Mouse (Mus musculus): ENCODE measurements around the gene Lama5. TPM values are rescaled to one million over a fixed set of nuclear protein-coding genes. Genes with fewer than 3 reads are reported as not detected.

Lama5 gene
- polyA plus RNA-seq, 1 experiment from 2014 or later: 65.1 TPM

DNA sequence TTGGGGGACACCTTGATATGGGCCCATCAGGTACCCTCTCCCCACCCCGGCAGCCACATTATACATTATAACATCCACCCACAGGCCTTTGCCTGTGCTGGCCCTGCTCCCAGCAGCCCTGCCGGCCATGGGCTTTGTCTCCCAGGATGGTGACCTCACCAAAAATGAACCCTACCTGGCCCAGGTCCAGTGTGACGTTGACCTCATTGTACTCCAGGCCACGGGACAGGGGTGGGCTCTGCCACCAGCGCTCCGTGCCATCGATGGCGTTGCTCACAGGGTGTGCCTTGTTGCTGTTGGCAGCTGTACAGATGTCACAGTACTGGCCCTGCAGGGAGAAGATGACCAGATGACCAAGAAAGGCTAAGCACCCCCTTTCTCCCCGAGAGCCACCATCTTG lies 4.6 kb downstream of the Lama5 start:
- Histone ChIP-seq H3K36me3 (ENCODE audit: control insufficient read depth, insufficient read depth, low read length) (no peaks in the 10 kb centered on the region), H3K4me3 (ENCODE audit: low read depth, low read length) (no peak overlapping the region), H3K9ac (ENCODE audit: low read length) (no peak overlapping the region), H3K4me1 (replicated peaks; ENCODE audit: control insufficient read depth, insufficient read depth, low read length) (peaks cover 48% of the 10 kb centered on the region), H3K9me3 (ENCODE audit: control insufficient read depth, low read length) (no peaks in the 10 kb centered on the region), H3K27ac (ENCODE audit: low read depth) (no peak overlapping the region), H3K4me2 (ENCODE audit: low read length) (no peak overlapping the region), H3K27me3 (replicated peaks; ENCODE audit: control insufficient read depth, insufficient read depth, low read length) (0 out of 2 replicates have a peak, but pooled peaks cover 3% of the 10 kb centered on the region)
- DNase-seq (ENCODE audit: low spot score): no peak
- no peak for ATAC-seq (replicated peaks; ENCODE audit: low FRiP score, low TSS enrichment, low read depth)
- WGBS: 96% methylated on average over 9 of the region's 9 CpGs

DNA sequence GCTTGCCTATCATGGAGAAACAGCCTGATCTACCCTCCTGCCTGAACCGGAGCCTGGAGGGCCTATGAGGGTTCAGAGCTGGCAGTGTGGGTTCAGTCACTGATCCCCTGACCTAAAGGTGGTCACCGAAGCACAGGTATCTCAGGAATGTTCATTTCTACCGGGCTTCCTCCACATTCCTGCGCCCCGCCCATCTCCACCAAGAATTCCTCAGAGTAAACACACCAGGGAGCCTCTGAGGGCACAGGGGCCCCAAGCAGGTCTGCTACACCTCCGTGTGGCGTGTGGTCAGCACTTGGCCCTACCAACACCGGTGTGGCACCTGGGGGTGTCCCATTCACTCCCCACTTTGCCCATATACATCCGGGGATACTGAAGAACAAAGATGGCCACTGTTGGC lies 5.5 kb downstream of the Lama5 start:
- ATAC-seq (replicated peaks; ENCODE audit: low FRiP score, low TSS enrichment, low read depth): 0 out of 2 replicates have a peak, but pooled peaks have one; percentile 17
- H3K9me3 ChIP-seq (ENCODE audit: control insufficient read depth, low read length): no peaks in the 10 kb centered on the region
- H3K4me3 ChIP-seq (ENCODE audit: low read depth, low read length): no peak overlapping the region
- no peak overlapping the region for H3K27ac ChIP-seq (ENCODE audit: low read depth)
- no peak overlapping the region for H3K4me2 ChIP-seq (ENCODE audit: low read length)
- 0 out of 2 replicates have a peak, but pooled peaks cover 3% of the 10 kb centered on the region for H3K27me3 ChIP-seq (replicated peaks; ENCODE audit: control insufficient read depth, insufficient read depth, low read length)
- 36% methylated on average over 9 of the region's 9 CpGs for WGBS
- H3K9ac ChIP-seq (ENCODE audit: low read length): no peak overlapping the region
- DNase-seq (ENCODE audit: low spot score): no peak
- H3K36me3 ChIP-seq (ENCODE audit: control insufficient read depth, insufficient read depth, low read length): no peaks in the 10 kb centered on the region
- H3K4me1 ChIP-seq (replicated peaks; ENCODE audit: control insufficient read depth, insufficient read depth, low read length): peaks cover 53% of the 10 kb centered on the region

DNA sequence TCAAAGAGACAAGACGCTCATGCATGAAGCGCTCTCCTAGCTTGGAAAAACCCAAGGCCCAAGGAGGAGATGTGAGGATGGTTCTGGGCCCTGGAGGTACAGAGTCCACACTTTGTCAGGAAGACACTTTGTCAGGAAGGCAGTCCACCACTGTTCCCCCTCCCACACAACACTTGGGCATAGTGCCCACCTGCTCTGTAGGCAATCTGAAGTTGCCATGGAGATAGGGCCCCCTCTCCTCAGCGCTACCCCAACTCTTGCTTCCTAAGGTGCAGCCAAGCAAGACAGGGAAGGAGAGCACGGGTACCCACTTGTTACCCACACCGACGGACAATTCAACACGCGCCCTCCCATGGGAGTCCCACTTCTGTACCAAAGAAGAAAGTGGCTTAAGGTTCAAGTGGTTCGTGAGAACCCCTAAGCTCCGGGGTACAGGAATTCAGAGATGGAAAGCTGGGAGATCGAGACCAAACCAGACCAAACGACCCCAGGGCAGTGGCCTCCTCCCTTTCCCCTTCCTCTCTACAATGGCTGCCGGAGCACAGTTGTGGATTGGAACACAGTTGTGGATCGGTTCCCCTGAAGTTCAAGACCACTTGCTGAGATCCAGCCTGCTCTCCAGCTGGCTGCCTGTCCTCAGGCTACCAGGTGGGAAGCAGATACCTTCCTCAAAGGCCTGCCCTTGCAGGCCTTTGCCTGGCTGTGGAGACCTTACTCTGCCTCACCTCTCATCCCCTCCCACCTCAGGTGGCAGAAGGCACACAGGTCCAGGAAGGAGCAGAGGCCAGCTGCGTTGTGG lies 6.3 kb downstream of the Lama5 start:
- H3K4me3 ChIP-seq (ENCODE audit: low read depth, low read length): no peak overlapping the region
- H3K27ac ChIP-seq (ENCODE audit: low read depth): peak overlapping the region; percentile 47; the same call in 1 of the 2 replicates
- H3K36me3 ChIP-seq (ENCODE audit: control insufficient read depth, insufficient read depth, low read length): no peaks in the 10 kb centered on the region
- peaks cover 62% of the 10 kb centered on the region for H3K4me1 ChIP-seq (replicated peaks; ENCODE audit: control insufficient read depth, insufficient read depth, low read length)
- DNase-seq (ENCODE audit: low spot score) (no peak), ATAC-seq (replicated peaks; ENCODE audit: low FRiP score, low TSS enrichment, low read depth) (no peak)
- no peaks in the 10 kb centered on the region for H3K27me3 ChIP-seq (replicated peaks; ENCODE audit: control insufficient read depth, insufficient read depth, low read length)
- WGBS: 80% methylated on average over 15 of the region's 15 CpGs
- H3K9me3 ChIP-seq (ENCODE audit: control insufficient read depth, low read length): no peaks in the 10 kb centered on the region
- H3K9ac ChIP-seq (ENCODE audit: low read length): no peak overlapping the region
- no peak overlapping the region for H3K4me2 ChIP-seq (ENCODE audit: low read length)

GRCm38 (mm10) chr2:180218677-180219076 lies 7.0 kb downstream of the Lama5 start:
- Histone ChIP-seq H3K27ac (ENCODE audit: low read depth) (peak overlapping the region; percentile 47; the same call in 1 of the 2 replicates), H3K36me3 (ENCODE audit: control insufficient read depth, insufficient read depth, low read length) (no peaks in the 10 kb centered on the region), H3K4me2 (ENCODE audit: low read length) (no peak overlapping the region), H3K27me3 (replicated peaks; ENCODE audit: control insufficient read depth, insufficient read depth, low read length) (no peaks in the 10 kb centered on the region), H3K9ac (ENCODE audit: low read length) (no peak overlapping the region), H3K4me3 (ENCODE audit: low read depth, low read length) (no peak overlapping the region), H3K9me3 (ENCODE audit: control insufficient read depth, low read length) (no peaks in the 10 kb centered on the region), H3K4me1 (replicated peaks; ENCODE audit: control insufficient read depth, insufficient read depth, low read length) (peaks cover 60% of the 10 kb centered on the region)
- WGBS: 32% methylated on average over 5 of the region's 5 CpGs
- DNase-seq (ENCODE audit: low spot score): no peak
- ATAC-seq (replicated peaks; ENCODE audit: low FRiP score, low TSS enrichment, low read depth): no peak

GRCm38 (mm10) chr2:180218241-180218640 lies 7.4 kb downstream of the Lama5 start:
- H3K27me3 ChIP-seq (replicated peaks; ENCODE audit: control insufficient read depth, insufficient read depth, low read length): no peaks in the 10 kb centered on the region
- WGBS: 66% methylated on average over 3 of the region's 3 CpGs
- H3K36me3 ChIP-seq (ENCODE audit: control insufficient read depth, insufficient read depth, low read length): no peaks in the 10 kb centered on the region
- ATAC-seq (replicated peaks; ENCODE audit: low FRiP score, low TSS enrichment, low read depth) (no peak), DNase-seq (ENCODE audit: low spot score) (no peak)
- H3K4me1 ChIP-seq (replicated peaks; ENCODE audit: control insufficient read depth, insufficient read depth, low read length): peaks cover 56% of the 10 kb centered on the region
- no peak overlapping the region for H3K4me2 ChIP-seq (ENCODE audit: low read length)
- no peak overlapping the region for H3K9ac ChIP-seq (ENCODE audit: low read length)
- H3K9me3 ChIP-seq (ENCODE audit: control insufficient read depth, low read length): no peaks in the 10 kb centered on the region
- no peak overlapping the region for H3K4me3 ChIP-seq (ENCODE audit: low read depth, low read length)
- peak overlapping the region; percentile 47; the same call in 1 of the 2 replicates for H3K27ac ChIP-seq (ENCODE audit: low read depth)

- no peak for ATAC-seq (replicated peaks; ENCODE audit: low FRiP score, low TSS enrichment, low read depth)
- DNase-seq (ENCODE audit: low spot score): no peak
- peaks cover 49% of the 10 kb centered on the region for H3K4me1 ChIP-seq (replicated peaks; ENCODE audit: control insufficient read depth, insufficient read depth, low read length)
- no peak overlapping the region for H3K9ac ChIP-seq (ENCODE audit: low read length)
- WGBS: 89% methylated on average over 8 of the region's 8 CpGs
- H3K4me3 ChIP-seq (ENCODE audit: low read depth, low read length): no peak overlapping the region
- H3K36me3 ChIP-seq (ENCODE audit: control insufficient read depth, insufficient read depth, low read length): no peaks in the 10 kb centered on the region
- no peak overlapping the region for H3K4me2 ChIP-seq (ENCODE audit: low read length)
- no peaks in the 10 kb centered on the region for H3K27me3 ChIP-seq (replicated peaks; ENCODE audit: control insufficient read depth, insufficient read depth, low read length)
- no peak overlapping the region for H3K27ac ChIP-seq (ENCODE audit: low read depth)
- H3K9me3 ChIP-seq (ENCODE audit: control insufficient read depth, low read length): no peaks in the 10 kb centered on the region; the same call in 1 of the 2 replicates
Measured at GRCm38 (mm10) chr2:180217587-180217986, 8.1 kb downstream of the Lama5 start.

GRCm38 (mm10) chr2:180216921-180217320 lies 8.7 kb downstream of the Lama5 start:
- DNase-seq (ENCODE audit: low spot score) (no peak), ATAC-seq (replicated peaks; ENCODE audit: low FRiP score, low TSS enrichment, low read depth) (no peak)
- no peaks in the 10 kb centered on the region for H3K27me3 ChIP-seq (replicated peaks; ENCODE audit: control insufficient read depth, insufficient read depth, low read length)
- WGBS: 38% methylated on average over 5 of the region's 5 CpGs
- no peak overlapping the region for H3K4me2 ChIP-seq (ENCODE audit: low read length)
- peaks cover 44% of the 10 kb centered on the region for H3K4me1 ChIP-seq (replicated peaks; ENCODE audit: control insufficient read depth, insufficient read depth, low read length)
- H3K9me3 ChIP-seq (ENCODE audit: control insufficient read depth, low read length): no peaks in the 10 kb centered on the region; the same call in 1 of the 2 replicates
- H3K9ac ChIP-seq (ENCODE audit: low read length): no peak overlapping the region
- no peak overlapping the region for H3K4me3 ChIP-seq (ENCODE audit: low read depth, low read length)
- H3K27ac ChIP-seq (ENCODE audit: low read depth): no peak overlapping the region
- no peaks in the 10 kb centered on the region for H3K36me3 ChIP-seq (ENCODE audit: control insufficient read depth, insufficient read depth, low read length)

- ATAC-seq (replicated peaks; ENCODE audit: low FRiP score, low TSS enrichment, low read depth) (no peak), DNase-seq (ENCODE audit: low spot score) (no peak)
- Histone ChIP-seq H3K9me3 (ENCODE audit: control insufficient read depth, low read length) (no peaks in the 10 kb centered on the region; the same call in 1 of the 2 replicates), H3K36me3 (ENCODE audit: control insufficient read depth, insufficient read depth, low read length) (no peaks in the 10 kb centered on the region), H3K27me3 (replicated peaks; ENCODE audit: control insufficient read depth, insufficient read depth, low read length) (no peaks in the 10 kb centered on the region), H3K4me2 (ENCODE audit: low read length) (no peak overlapping the region), H3K4me3 (ENCODE audit: low read depth, low read length) (no peak overlapping the region), H3K9ac (ENCODE audit: low read length) (no peak overlapping the region), H3K4me1 (replicated peaks; ENCODE audit: control insufficient read depth, insufficient read depth, low read length) (peaks cover 44% of the 10 kb centered on the region), H3K27ac (ENCODE audit: low read depth) (0 out of 2 replicates have a peak overlapping the region, but pooled peaks have one; percentile 35)
- WGBS: 61% methylated on average over 6 of the region's 6 CpGs
Measured at GRCm38 (mm10) chr2:180215951-180216350, 9.7 kb downstream of the Lama5 start.
